Mouse (Mus musculus): Measurements from ENCODE around the gene Gpr146.
A peak's percentile ranks its signal among the peaks of the same experiment; 100 is the strongest.

Gene Gpr146

DNA sequence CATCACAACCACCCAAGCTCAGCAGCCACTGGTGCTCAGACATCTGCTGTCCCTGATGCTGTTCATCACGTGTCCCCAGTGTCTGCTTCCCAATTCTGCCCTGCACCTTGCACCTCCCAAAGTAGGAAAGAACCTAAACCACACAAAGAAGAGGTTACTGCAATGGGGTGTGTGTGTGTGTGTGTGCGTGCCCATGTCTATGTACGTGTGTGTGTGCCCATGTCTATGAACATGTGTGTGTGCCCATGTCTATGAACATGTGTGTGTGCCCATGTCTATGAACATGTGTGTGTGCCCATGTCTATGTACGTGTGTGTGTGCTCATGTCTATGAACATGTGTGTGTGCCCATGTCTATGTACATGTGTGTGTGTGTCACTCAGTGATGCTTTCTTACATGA lies 18.0 kb downstream of the Gpr146 start:
- ATAC-seq (ENCODE audit: insufficient number of reproducible peaks, low FRiP score, low TSS enrichment): no peak

DNA sequence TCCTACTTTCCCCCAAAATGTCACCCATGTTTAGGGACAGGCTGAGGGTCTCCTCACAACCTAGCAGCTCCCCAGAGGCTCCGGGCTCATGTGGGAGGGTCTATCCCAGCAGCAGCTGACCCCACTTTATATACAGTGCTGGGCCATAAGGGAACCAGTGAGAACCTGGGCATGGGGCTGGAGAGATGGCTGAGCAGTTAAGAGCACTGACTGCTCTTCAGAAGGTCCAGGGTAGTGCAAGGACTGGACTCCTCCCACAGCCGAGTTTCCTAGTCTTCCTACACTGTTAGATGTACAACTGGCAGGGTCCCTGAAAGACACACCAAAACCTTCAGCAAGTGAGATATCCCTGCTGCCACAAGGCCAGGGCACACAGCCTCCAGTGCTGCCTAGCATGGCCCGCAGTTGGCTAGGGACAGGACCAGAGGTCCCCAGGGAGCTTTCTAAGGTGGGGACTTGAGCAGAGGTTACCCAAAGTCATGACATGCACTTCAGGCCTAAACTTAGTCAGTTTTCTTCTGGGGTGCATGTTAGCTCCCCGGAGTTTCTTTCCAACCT lies 19.9 kb downstream of the Gpr146 start:
- no peak for ATAC-seq (ENCODE audit: insufficient number of reproducible peaks, low FRiP score, low TSS enrichment)

DNA sequence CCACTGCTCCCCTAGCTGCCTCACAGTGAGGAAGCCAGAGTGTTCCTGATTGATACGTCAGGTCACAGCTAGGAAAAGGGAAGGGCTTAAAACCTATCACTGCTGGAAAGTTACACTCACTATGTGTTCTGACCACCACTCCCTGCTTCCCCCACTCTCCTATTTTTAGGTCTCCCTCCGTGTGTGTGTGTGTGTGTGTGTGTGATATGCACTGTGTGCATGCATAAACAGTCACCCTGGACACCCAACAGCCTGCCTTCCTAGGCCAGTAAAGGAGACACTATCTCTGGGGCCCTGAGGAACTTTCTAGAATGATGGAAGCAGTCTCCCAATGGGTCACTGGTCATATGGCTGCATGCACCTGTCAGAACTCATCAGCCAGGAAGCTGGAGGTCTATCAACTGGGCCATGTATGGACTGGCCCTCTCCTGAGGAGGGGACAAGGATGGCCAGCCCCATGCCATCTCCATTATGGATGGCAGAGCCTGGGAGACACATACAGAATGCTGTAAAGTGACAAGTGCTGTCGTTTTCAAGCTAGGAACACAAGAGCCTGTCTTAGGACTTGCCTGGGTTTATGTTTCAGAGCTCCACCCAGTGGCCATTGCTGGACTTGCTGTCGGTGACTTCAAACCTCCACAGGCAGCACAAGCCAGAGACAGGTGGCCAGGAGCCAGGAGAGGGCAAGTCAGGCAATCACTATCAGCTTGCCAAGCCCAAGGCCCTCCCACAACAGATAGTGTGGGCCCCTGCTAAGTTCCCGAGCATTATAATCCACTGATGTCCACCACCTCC lies 20.7 kb downstream of the Gpr146 start:
- ATAC-seq (ENCODE audit: insufficient number of reproducible peaks, low FRiP score, low TSS enrichment): peak; percentile 65

DNA sequence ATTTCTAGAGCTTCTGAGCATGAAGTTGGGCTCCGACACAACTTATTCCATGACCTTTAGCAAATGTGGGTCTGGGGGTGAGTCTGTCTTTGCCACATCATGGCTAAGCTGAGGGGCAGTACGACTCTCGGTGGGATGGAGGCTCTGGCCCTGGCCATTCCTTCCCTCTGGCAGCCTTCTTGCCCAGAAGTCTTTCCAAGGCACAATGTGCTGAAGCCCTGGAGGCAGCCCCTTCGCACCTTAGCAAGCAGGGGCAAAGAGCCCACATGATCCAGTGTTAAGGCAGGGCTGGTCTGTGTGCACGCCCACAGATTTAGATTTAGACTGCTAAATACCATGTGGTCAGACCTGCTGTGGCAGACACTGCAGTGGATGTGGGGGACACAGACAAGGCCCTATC lies 21.3 kb downstream of the Gpr146 start:
- no peak for ATAC-seq (ENCODE audit: insufficient number of reproducible peaks, low FRiP score, low TSS enrichment)

DNA sequence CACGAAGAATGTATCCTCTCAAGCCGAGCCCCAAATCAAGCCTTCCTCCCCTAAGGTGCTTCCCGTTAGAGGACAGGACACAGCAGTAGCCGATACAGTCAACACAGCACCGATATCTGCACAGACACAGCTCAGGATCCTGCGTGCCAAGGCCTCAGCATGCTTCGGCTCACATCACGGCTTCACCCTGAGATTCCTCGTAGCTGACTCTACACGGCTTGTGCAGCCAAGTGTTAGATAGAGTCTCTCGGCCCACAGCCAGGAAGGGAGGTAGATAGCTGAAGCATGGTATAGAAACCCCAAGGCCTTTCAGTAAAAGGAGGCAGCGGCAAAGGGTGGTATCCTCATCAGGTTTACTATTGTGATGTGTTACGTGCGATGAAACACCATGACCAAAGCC lies 22.5 kb downstream of the Gpr146 start:
- ATAC-seq (ENCODE audit: insufficient number of reproducible peaks, low FRiP score, low TSS enrichment): no peak

DNA sequence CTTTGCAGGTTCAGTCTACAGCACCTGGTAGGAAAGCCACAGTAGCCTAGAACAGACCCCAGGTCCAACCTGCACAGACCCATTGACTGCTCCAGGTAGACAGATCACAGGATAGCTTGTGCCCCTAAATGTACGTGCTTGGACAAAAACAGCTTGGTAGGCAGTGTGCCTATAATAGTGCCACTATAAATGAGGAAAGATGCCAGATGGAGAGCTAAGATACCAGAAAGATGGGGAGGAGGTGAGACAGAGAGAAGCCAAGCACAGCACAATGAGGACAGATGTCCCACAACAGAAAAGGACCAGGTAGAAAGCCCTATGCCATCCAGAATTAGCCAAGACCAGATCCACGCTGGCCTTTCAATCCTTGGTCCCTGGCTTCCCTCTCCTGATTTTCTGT lies 24.6 kb downstream of the Gpr146 start:
- no peak for ATAC-seq (ENCODE audit: insufficient number of reproducible peaks, low FRiP score, low TSS enrichment)

DNA sequence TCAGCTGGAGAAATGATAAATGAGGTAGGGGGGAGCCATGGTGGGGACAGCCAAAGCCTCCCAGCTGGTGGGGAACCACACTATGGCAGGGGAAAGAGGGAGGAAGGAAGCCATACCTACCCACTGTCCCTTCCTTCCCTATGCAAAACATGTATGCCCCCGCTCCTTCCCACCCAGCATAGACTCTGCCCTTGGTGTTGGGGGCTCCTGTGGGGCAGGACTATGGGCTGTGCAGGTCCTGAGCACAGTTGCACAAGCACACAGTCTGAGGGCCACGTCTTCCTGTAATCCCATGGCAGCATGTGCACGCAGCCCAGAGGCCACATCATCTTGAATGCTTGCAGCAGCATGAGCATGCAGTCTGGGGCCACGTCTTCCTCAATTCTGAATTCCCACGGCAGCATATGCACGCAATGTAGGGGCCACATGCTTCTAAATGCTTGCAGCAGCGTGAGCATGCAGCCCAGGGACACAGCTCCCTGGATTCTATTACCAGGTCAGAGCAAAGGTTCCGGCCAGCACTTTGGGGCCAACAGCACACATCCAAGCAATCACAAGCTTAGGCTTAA lies 26.3 kb downstream of the Gpr146 start:
- ATAC-seq (ENCODE audit: insufficient number of reproducible peaks, low FRiP score, low TSS enrichment): no peak

DNA sequence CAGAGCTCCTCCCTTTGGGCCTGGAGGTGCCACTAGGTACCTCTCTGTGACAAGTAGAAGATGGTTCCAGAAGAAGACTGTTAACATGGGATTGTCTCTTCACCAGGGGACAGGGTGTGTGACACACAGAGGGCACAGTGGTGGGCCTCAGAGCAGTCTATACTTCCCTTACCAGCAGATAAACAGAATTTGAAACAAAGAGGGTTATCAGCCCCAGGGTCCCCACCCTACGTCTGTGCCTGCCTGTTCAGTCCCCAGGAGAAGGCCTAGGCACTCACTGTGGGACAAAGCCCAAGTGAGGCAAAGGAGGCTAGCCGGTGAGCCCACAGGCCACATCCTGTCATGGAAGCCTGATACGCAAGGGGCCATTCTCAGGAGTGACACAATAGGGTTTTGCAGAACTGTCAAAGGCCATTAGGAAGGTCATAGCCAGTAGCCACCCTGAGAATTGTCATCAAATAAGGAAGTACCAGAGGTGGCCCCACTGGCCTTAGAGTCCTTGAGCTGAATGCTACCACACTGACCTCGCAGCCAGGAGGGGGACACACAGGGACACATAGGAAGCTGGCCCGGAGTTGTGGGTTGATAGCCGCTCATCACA lies 27.4 kb downstream of the Gpr146 start, which contains the start of gene C130050O18Rik:
Gene C130050O18Rik, plus strand, starts transcription at position 480 of the 601 bp plus-strand sequence.
- ATAC-seq (ENCODE audit: insufficient number of reproducible peaks, low FRiP score, low TSS enrichment): no peak

DNA sequence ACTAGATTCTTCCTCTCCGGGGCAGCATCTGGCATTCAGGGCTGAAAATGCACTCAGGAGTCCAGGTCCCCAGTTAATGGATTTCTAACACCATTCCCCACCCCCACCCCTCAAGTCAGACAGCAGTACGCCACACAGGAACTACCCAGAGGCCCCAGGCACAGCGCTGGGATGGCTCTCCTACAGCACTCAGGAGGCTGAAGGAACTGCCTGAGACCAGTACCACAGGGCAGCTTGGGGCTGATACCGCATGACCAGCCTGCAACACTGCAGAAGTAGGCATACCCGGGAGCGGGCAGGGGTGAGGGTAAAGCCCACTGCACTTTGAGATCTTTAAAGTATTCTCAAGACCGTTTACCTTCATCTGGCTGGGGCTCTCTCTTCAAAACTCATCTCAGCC lies 28.0 kb downstream of the Gpr146 start:
- no peak for ATAC-seq (ENCODE audit: insufficient number of reproducible peaks, low FRiP score, low TSS enrichment)

DNA sequence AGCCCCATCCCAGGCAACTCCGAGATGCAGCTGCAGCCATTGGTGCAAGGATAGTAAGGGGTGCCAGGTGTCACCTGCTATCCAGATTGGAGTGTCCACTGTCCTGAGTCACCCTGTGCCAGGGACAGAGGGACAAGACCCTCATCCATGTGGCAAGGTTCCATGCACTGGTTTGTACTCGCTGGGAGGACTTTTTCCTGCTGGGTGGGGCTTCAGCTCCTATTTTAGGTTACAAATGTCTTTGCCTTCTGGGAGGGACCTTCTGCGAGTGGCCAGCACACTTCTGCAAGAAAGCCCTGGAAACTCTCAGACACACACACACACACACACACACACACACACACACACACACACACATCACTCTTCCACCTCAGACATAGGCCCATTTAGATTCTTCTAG lies 28.5 kb downstream of the Gpr146 start:
- ATAC-seq (ENCODE audit: insufficient number of reproducible peaks, low FRiP score, low TSS enrichment): no peak

DNA sequence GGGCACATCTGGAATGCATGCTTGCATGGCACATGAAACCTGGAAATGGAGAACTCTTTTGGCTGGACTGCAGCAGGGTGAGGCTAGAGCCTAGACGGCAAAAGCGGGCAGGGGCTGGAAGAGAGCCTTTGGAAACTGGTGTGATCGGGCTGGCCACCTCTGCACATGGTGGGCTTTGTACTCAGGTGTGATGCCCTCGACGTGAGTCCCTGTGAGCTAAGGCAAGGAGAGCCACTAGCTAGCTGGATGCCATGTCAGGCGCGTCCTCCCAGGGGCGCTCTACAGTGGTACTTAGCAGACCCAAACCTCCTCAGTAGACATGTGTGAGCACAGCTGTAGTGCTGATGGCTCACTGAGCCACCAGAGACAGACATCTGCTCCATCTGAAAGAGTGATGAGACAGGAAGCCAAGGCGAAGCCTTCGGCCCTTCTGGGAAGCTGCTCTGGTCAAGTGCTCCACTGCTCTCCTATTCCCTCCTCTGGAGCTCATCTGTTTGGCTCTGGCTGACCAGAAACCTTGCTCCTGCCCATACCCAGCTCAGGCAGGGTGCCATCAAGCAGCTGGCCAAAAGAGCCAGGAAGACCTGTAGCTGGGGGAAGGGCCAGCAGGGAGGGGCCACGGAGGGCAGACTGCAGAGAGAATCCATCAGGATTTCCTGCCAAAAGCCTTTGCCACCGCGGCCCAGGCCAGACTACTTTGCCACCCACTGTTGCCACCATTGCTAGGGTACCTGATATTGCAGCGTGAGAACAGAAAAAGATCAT lies 29.8 kb downstream of the Gpr146 start:
- no peak for ATAC-seq (ENCODE audit: insufficient number of reproducible peaks, low FRiP score, low TSS enrichment)

DNA sequence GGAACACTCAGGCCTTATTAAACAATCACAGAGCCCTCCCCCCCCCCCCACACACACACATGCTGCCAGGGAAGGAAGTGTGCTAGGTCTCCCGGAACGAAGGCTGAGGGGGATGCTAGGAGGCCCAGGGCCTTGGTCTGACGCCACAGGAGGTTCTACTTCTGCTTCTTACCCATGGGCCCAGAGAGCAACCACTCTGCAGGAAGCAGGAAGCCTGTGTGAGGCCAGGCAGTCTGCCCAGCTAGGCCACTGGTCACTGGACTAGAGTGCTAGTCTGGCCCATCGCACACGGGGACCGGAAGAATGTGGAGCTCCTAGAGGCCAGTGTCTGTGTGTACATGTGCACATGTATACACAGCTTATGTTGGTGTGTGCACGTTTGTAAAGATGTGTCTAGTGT lies 31.0 kb downstream of the Gpr146 start:
- no peak for ATAC-seq (ENCODE audit: insufficient number of reproducible peaks, low FRiP score, low TSS enrichment)

DNA sequence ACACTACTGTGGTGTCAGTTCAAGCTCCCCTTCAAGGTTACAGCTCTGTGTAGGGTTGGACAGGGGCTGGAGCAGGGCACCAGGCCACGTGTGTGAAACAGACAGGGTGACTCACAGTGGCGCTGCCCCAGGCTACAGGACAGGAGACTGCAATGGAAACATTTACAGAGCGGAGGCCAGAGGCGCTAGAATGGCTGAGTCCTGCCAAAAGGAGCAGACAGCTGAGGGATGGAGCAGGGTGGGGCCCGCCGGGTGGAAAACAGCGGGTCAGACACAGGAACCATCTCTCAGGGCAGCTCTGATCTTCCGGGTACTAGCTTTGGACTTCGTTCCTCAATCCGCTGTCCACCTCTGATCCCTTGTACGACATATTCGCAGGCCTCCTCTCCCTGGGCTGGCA lies 31.9 kb downstream of the Gpr146 start:
- ATAC-seq (ENCODE audit: insufficient number of reproducible peaks, low FRiP score, low TSS enrichment): no peak

DNA sequence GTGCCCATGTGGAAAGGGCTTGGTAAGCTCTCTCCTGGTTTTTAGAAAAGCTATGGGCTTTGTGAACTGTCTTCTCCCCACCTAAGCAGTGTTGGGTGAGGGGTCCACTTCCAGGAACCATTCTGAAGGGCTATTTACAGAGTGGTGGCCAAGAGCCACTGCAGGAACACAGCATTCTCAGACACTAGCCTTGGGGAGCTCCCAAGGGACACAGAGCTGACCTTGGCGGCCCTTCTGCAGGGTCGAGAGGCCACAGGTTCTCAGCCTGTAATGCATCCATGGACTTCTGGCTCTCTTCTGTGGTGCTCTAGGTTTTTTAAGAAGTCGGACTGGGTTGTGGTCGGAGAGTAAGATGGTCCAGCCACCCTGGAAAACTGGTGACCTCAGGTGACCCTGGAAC lies 32.6 kb downstream of the Gpr146 start:
- no peak for ATAC-seq (ENCODE audit: insufficient number of reproducible peaks, low FRiP score, low TSS enrichment)

DNA sequence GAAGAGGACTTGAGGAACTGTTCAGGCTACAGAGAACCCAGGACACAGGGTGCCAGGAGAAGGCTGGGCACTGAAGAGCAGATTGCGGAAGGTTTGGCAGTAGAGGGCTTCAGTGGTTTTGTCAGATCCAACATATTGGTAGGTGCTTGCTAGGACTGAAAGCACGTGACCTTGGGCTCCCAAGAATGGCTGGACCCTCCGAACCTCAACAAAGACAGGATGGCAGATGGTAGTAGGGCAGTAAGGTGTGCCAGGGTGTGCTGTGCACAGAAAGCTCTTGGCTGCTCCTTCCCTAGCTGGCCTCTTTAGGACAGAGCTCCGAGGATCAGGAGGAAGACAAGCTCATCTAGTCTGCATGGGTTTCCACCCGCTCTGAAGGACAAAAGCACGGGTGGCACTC lies 33.6 kb downstream of the Gpr146 start:
- peak; percentile 47; the same call in 1 of the 2 replicates for ATAC-seq (ENCODE audit: insufficient number of reproducible peaks, low FRiP score, low TSS enrichment)

DNA sequence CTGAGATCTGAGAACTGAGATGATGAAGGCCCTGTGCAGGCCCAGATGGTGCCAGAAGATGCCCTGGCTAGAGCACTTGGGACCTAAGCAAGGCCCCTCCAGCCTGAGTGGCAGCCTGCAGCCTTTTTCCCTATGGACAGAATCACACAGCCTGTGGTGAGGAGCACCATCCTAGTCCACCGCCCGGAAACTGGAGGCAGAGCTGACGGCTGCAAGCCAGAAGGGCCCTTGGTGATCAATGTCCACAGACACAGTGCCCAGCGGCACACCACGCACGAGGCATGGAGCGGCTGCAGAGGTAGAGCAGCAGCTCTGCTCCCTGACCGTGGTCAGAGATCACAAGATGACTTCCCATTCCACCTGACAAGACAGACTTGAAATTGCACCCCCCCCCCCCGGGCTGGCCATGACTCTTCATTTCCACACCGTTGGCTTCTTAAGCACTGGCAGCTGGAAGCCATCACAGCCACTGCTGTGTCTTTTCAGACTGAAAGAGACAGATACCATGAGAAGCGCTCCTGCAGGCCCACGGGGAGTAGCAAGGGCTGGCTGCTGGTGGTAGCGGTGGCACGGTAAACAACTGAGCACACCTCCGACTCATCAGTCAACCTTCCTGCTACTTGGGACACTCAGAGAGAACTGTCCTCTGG lies 34.3 kb downstream of the Gpr146 start:
- ATAC-seq (ENCODE audit: insufficient number of reproducible peaks, low FRiP score, low TSS enrichment): no peak

DNA sequence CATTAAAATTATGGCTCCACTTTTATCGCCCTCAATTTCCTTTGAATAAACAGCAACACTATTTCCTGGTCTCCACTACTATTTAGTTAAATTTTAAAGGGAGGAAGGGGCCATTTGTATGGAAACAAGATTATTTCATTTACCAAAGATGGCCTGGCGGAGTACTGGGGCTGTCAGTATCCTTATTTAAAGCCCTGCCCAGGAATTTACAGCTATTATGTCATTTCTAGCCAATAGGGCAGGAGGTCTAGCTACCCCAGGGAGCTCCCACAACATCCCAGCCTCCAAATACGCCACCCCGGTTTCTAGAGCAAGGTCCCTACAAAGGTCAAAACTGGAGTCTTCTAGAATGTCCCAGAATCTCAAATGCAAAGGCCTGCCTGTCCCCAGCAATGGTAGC lies 36.0 kb downstream of the Gpr146 start:
- ATAC-seq (ENCODE audit: insufficient number of reproducible peaks, low FRiP score, low TSS enrichment): no peak

DNA sequence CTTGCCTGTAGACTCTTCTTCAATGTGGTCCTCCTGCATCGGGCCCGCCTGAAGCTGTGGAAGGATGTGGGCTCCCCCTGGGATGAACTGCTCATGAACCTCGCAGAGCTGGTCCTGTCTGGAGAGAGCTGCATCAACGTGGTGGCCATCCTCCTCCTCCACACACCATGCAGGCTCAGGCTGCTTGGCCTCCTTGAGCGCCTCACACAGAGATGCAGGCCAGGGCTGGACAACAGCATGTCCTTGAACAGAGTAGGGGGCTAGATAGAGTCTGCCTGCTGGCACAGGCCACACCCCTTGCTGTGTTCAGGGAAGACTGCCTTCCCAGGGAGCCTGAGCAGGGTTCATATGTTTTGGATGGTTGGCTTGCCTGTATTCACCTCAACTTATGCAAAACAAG lies 37.5 kb downstream of the Gpr146 start:
- ATAC-seq (ENCODE audit: insufficient number of reproducible peaks, low FRiP score, low TSS enrichment): no peak

DNA sequence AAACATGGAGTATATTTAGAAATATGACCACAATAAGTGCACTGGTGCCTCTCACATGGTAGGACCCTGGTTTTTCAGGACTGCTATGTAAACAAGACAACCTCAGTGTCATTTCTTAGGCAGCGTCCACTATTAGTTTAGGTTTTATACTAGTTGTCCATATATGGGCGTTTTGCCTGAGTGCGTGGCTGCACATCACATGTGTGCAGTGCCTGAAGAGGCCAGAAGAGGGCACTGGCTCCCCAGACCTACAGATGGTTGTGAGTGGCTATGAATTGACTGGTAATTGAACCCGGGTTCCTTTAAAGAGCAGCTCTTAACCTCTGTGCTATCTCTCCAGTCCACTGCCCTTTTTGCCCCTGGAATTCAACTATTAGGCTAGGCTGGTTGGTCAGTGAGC lies 39.4 kb downstream of the Gpr146 start:
- no peak for ATAC-seq (ENCODE audit: insufficient number of reproducible peaks, low FRiP score, low TSS enrichment)

DNA sequence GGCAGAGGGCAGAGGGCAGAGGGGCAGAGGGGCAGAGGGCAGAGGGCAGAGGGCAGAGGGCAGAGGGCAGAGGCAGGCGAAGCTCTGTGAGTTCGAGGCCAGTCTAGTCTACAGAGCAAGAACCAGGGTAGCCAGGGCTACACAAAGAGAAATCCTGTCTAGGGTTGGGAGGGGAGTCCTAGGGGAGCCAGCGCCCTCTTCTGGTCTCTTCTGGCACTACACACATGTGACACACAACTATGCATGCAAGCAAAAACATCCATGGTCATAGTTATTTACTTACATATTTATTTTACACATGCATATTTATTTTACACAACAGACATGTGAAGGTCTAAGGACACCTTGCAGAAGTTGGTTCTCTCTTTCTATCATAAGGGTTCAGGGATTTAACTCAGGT lies 40.0 kb downstream of the Gpr146 start:
- ATAC-seq (ENCODE audit: insufficient number of reproducible peaks, low FRiP score, low TSS enrichment): no peak
